Mouse (Mus musculus) midbrain, embryonic 10.5 days (tissue): ENCODE measurements around the gene Tmem86a. TPM values are rescaled to one million over a fixed set of nuclear protein-coding genes. Genes with fewer than 3 reads are reported as not detected.

Experiments used
- DNase-seq: peaks from one replicate; pipeline ENCODE4 v3.0.0-alpha.2; 2017; ENCODE audit warnings: low spot score
- H3K27ac ChIP-seq: fragments of 300-500 bp; sonication (generic); replicated peaks from 2 replicates; pipeline ENCODE4 v1.5.1; 2016; ENCODE audit warnings: mild to moderate bottlenecking
- H3K27me3 ChIP-seq: fragments of 300-500 bp; sonication (generic); 2 replicates; pipeline ENCODE4 v1.6.1; 2016; ENCODE audit warnings: low read depth, mild to moderate bottlenecking; ENCODE audit not compliant: poor library complexity, severe bottlenecking
- H3K36me3 ChIP-seq: fragments of 300-500 bp; sonication (generic); 2 replicates; pipeline ENCODE4 v1.6.1; 2016; ENCODE audit warnings: mild to moderate bottlenecking, moderate library complexity
- H3K4me1 ChIP-seq: fragments of 300-500 bp; sonication (generic); 2 replicates; pipeline ENCODE4 v1.6.1; 2016
- H3K4me3 ChIP-seq: fragments of 300-500 bp; sonication (generic); 2 replicates; pipeline ENCODE4 v1.5.1; 2016; ENCODE audit warnings: mild to moderate bottlenecking, moderate library complexity
- H3K9me3 ChIP-seq: fragments of 300-500 bp; sonication (generic); replicated peaks from 2 replicates; pipeline ENCODE4 v1.6.1; 2016; ENCODE audit warnings: mild to moderate bottlenecking
- WGBS: fragments of 180-500 bp; shearing (Covaris S2); methylation state at CpG from one replicate; pipeline ENCODE4 v1.1.7; 2016; 5-methylcytosine and 5-hydroxymethylcytosine counted together
- polyA plus RNA-seq: library from polyadenylated mRNA; unstranded; fragments of >200 nt; fragmentation: Nextera tagmentation; extraction: Ambion mirVana; gene quantifications from 2 replicates; pipeline ENCODE4 v1.2.1, GENCODE M21; 2016

Gene Tmem86a
- polyA plus RNA-seq: 12.5 and 12.8 TPM in 2 replicates

DNA sequence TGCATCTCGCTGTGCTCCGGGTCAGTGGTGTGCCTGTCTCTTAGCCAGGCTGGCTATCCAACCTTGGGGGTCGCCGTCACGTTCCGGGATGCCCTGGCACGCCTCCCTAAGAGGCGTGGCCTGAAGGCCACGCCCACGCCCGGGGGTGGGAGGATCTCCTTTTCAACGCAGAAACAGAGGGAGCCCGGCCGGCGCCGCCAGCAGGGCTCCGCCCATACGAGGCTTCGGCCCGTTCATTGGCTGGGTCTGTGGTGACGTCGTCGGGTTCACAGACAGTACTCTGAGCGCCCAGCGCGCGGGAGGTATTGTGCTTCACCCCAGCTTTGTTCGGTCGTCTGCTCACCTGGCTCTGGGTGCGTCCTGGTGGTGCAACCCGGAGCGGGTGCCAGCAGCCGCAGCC is at the start of gene Tmem86a:
Gene Tmem86a (plus strand): TSS at position 236 of the 400 bp plus-strand sequence.
- WGBS: under 1% methylated on average over 33 of the region's 33 CpGs
- Histone ChIP-seq H3K4me1 (peaks cover 22% of the 10 kb centered on the region), H3K36me3 (peaks cover 13% of the 10 kb centered on the region), H3K27me3 (peaks cover 10% of the 10 kb centered on the region; the same call in 1 of the 2 replicates), H3K9me3 (no peaks in the 10 kb centered on the region), H3K27ac (peak within 1 kb of the TSS; percentile 95), H3K4me3 (peak within 1 kb of the TSS; percentile 95)
- peak; percentile 97 for DNase-seq

DNA sequence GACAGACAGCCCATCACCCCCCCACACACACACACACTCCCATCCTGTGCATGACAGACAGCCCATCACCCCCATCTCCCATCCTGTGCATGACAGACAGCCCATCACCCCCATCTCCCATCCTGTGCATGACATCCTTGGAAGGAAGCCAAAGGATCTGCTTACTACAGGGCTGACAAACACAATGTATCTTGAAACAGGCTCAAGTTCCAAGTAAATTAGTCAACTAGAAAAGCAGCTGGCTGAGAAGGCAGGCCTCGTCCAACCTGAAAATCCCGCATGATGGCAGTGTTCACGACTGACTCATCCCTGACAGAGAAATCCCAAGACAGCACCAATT is 49.8 kb upstream of the Tmem86a start:
- Histone ChIP-seq H3K9me3 (no peaks in the 10 kb centered on the region), H3K4me1 (peaks cover 30% of the 10 kb centered on the region), H3K27me3 (no peaks in the 10 kb centered on the region), H3K36me3 (peaks cover 39% of the 10 kb centered on the region), H3K4me3 (no peak overlapping the region), H3K27ac (no peak overlapping the region)
- 72% methylated on average over 3 of the region's 3 CpGs for WGBS
- no peak for DNase-seq

DNA sequence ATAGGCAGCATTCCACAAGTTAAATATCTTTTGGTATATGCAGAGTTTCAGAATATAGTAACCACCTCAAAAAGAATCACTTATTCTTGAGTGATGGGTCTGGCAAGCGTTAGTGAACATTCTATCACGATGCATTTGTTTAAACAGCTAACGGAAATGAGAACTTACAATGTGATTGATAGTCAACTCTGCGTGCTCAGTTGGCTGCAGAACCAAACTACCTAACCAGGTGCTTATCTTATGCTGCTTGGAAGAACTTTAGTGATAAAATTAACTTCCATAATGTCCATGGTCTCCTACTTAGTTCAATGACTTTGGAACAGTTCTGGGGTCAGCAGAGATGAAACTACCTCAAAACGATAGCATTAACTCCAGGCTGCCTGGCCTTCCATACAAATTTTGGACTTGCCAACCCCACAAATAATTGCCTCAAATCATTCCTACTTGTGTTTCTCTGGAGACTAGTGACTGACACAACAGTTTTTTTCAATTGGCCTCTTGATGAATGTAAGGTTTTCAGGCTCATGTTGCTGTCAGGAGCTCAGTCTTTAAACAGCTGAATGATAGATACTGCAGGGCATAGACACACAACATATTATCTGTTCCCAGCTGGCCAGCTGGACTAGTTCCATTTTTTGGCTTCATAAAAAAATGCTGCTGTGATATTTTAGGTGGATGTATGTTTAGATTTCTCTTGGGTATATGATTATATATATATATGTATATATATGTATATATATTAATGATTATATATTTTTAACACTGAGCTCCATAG is 49.1 kb upstream of the Tmem86a start:
- Histone ChIP-seq H3K4me3 (no peak overlapping the region), H3K4me1 (peaks cover 34% of the 10 kb centered on the region), H3K27me3 (no peaks in the 10 kb centered on the region), H3K27ac (no peak overlapping the region), H3K9me3 (no peaks in the 10 kb centered on the region), H3K36me3 (peaks cover 33% of the 10 kb centered on the region)
- no peak for DNase-seq
- 93% methylated on average over 5 of the region's 5 CpGs for WGBS

DNA sequence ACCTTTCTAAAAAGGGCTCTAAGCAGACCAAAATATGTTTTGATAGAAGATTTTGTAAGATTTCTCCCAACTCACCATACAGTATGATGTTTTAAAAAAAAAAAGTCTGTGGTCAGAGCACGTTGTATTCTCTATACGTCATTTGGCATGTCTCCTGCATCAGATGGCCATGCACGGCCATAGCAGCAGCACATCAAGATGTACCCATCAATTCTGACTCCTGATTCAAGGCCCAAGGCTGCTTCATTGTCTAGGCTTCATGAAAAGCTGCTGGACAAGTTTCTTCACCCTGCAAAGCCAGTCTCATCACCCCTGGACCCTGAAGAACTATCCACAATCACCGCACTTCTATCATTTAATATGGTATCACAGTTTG is 48.5 kb upstream of the Tmem86a start:
- H3K27me3 ChIP-seq: no peaks in the 10 kb centered on the region
- peaks cover 27% of the 10 kb centered on the region for H3K36me3 ChIP-seq
- DNase-seq: no peak
- H3K27ac ChIP-seq: no peak overlapping the region
- peaks cover 40% of the 10 kb centered on the region for H3K4me1 ChIP-seq
- 50% methylated on average over 4 of the region's 4 CpGs for WGBS
- no peaks in the 10 kb centered on the region for H3K9me3 ChIP-seq
- no peak overlapping the region for H3K4me3 ChIP-seq

DNA sequence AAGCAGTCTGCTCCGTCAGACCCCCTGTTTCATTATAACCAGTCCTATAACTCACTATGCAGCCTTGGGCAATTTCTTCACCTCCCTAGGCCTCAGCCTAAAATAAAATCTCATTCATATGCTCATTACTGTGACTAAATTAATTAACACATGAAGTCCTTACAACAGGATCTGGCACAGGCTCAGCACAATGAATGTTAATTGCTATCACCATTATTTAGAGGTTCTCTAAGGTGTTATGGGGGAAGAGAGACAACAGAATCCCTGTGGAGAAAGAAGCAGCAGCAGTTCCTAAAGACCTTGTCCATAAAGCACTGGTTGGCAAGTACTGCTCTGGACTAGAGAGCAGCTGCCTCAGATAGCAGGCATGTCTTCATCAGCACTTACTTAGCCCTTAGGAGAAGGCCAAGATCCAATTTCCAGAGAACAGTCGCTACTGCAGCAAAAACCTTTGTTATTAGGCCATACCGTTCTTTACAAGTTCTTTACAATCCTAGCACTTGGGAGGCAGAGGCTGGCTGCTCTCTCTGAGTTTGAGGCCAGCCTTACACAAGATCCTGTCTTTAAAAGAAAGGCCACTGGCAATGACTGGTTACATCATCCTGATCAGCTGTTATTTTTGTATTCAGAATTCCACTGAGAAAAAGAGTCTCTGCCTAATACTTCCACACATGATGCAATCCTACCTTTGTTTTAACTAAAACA is 46.8 kb upstream of the Tmem86a start:
- Histone ChIP-seq H3K36me3 (peaks cover 11% of the 10 kb centered on the region), H3K4me3 (no peak overlapping the region), H3K27me3 (no peaks in the 10 kb centered on the region), H3K4me1 (peaks cover 46% of the 10 kb centered on the region), H3K27ac (no peak overlapping the region), H3K9me3 (no peaks in the 10 kb centered on the region)
- 34% methylated on average over 3 of the region's 3 CpGs for WGBS
- no peak for DNase-seq

DNA sequence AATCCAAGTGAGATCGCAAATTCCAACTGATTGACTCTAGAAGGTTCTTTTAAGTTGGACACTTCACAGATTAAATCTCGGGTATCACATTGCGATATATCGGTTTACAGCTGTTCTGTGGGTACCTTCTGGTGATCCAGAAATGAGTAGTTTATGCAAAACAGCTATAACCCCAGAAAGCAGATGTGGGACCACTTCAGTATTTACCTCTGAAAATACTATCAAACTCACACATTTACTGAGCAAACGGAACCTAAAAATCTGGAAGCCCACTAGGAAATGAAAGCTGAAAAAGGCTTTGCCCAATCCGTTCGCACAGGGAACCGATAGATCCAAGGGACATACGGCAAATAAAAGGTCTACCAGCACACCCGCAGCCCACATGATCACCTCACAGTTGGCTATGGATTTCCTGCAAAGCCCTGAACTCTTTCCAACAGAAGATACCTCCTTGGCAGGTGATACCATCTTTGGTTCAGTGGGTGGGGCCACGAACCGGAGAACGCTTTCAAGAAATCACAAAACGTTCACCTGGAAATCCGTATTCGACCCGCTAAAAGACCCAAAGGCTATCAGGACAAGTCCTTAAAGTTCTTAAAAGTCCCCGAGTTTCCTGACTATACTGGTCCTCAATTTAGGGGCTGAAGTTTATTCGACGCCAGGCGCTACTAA is 43.2 kb upstream of the Tmem86a start:
- WGBS: 26% methylated on average over 21 of the region's 21 CpGs
- peak overlapping the region; percentile 77 for H3K4me3 ChIP-seq
- H3K27me3 ChIP-seq: no peaks in the 10 kb centered on the region
- H3K36me3 ChIP-seq: no peaks in the 10 kb centered on the region
- H3K27ac ChIP-seq: peak overlapping the region; percentile 88
- H3K9me3 ChIP-seq: no peaks in the 10 kb centered on the region
- DNase-seq: no peak
- H3K4me1 ChIP-seq: peaks cover 49% of the 10 kb centered on the region

DNA sequence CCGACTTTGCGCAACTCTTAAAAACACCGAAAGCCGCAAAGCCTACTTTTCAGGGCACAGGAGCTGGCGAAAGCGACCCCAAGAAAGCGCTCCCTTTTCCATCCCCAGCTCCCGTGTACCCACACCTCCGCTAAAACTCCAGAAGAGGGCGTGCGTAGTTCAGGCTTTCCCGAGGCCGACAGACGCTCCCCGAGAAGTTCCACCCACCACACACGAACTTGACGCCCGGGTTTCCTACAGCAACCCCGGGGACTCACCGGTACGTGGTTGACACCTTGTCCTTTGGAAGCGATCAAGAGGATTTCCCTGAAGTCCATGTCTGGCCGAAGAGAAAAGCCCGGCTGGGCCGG is 42.6 kb upstream of the Tmem86a start:
- Histone ChIP-seq H3K4me3 (peak overlapping the region; percentile 77), H3K9me3 (no peaks in the 10 kb centered on the region), H3K36me3 (no peaks in the 10 kb centered on the region), H3K27ac (peak overlapping the region; percentile 88), H3K27me3 (no peaks in the 10 kb centered on the region), H3K4me1 (peaks cover 43% of the 10 kb centered on the region)
- 0% methylated on average over 25 of the region's 25 CpGs for WGBS
- no peak for DNase-seq

DNA sequence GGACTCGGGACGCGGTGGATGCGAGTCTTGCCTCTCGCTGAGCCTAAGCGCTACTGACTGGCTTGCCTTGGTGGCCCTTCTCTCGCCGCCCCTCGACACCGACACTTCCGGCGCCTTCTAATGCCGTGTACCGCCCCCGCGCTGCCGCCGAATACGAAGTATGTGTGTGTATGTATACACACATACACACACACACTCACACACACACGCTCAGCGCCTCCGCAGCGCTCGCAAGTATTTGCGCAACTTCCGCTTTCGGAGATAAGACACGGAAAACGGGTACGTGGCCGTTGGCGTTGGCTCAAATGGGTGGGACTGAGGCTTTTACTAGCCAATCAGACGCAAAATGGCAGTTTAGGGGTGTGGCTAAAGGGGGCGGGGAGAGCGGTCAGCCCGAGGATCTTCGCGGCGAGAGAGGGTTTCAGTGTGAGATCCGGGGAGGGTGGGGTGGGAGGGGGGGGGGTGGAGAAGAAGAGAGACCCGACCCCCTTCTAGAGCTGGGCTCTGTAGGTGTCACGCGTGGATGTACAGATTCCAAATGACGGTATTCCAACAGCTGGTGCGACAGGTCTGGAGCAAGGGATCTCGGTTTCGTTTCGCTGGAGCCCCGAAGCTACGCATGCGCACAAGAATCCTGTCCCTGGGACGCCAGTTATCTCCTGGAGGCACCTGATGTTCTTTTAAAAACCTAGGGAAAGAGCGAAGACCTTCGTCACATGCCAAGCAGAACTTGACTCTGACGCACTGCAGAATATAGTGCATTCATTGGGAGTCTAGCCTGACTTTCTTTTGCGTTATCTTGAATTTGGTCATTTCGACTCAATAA is 42.0 kb upstream of the Tmem86a start, which contains the start of gene Spty2d1:
Gene Spty2d1 (minus strand): TSS at position 244 of the 826 bp plus-strand sequence.
- Histone ChIP-seq H3K27me3 (no peaks in the 10 kb centered on the region), H3K27ac (peak within 1 kb of the TSS; percentile 88), H3K36me3 (no peaks in the 10 kb centered on the region), H3K4me3 (peak within 1 kb of the TSS; percentile 77), H3K9me3 (no peaks in the 10 kb centered on the region), H3K4me1 (peaks cover 40% of the 10 kb centered on the region)
- WGBS: under 1% methylated on average over 57 of the region's 57 CpGs
- DNase-seq: peak; percentile 95

DNA sequence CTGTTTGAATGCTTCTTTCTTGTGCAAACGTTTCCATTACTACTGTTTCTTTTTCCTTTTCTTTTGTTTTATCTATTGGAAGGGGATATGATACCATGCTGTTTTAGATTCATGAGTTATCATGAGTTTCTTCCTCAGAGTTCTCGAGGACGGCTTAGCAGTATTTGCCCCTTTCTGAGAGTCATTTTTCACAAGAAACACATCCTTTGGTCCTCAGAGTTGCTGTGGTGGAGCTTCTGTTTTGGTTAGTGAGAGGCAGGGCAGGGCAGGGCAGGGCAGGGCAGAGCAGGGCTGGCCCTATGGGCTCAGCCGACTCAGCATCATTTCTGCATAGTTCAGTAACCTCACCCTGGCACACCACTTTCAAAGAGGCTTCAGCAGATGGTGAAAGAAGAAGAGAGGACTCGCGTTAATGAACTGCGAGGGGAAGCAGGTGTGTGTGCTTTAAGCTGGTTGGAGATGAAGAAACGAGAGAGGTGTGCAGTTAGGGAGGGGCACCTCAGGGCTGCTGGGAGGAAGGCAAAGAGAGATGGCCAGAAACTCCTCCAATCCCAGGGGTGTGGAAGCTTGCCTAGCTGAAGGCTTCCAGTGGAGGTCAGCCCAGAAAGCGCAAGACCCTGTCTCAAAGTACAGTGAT is 37.2 kb upstream of the Tmem86a start:
- Histone ChIP-seq H3K27ac (no peak overlapping the region), H3K4me3 (no peak overlapping the region), H3K27me3 (no peaks in the 10 kb centered on the region), H3K4me1 (peaks cover 29% of the 10 kb centered on the region), H3K9me3 (no peaks in the 10 kb centered on the region), H3K36me3 (no peaks in the 10 kb centered on the region)
- 59% methylated on average over 9 of the region's 9 CpGs for WGBS
- no peak for DNase-seq

DNA sequence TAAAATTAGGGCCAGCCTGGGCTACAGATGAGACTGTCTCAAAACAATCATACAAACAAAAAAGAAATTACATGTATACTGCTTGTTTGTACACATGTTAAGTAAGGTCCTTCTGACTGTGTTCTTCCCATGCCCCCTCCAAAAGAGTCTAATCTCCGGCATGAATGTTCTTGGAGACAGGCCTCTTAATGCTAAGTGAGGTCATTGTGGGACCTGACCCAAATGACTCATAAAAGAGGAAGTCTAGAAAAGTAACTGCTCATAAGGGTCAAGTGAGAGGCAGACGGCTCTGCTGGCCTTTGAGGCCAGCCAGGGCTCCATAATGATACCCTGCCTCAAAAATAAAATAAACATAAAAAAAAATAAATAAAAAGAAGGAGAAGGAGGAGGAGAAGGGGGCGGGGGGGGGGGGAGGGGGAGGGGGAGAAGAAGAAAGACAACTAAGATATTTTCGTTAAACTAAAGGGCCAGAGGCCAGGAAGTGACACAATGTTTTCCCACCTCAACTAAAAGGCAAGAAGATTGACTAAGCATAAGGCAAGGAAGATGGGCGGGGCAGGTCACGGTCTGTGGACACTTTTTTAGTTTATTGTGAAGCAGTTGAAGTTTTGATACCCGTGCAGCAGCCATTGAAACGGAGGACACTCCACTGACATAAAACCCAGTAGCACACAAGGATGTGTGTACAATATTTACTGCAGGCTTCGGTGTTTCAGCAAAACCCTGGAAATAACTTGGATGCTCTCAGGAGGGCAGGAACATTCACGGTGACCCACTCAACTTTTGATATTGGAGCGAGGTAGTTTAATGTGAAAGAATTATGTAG is 35.6 kb upstream of the Tmem86a start:
- Histone ChIP-seq H3K36me3 (no peaks in the 10 kb centered on the region), H3K4me3 (no peak overlapping the region), H3K27me3 (no peaks in the 10 kb centered on the region), H3K27ac (peak overlapping the region; percentile 73; the same call in 1 of the 2 replicates), H3K4me1 (peaks cover 22% of the 10 kb centered on the region), H3K9me3 (no peaks in the 10 kb centered on the region)
- 54% methylated on average over 11 of the region's 11 CpGs for WGBS
- DNase-seq: no peak

DNA sequence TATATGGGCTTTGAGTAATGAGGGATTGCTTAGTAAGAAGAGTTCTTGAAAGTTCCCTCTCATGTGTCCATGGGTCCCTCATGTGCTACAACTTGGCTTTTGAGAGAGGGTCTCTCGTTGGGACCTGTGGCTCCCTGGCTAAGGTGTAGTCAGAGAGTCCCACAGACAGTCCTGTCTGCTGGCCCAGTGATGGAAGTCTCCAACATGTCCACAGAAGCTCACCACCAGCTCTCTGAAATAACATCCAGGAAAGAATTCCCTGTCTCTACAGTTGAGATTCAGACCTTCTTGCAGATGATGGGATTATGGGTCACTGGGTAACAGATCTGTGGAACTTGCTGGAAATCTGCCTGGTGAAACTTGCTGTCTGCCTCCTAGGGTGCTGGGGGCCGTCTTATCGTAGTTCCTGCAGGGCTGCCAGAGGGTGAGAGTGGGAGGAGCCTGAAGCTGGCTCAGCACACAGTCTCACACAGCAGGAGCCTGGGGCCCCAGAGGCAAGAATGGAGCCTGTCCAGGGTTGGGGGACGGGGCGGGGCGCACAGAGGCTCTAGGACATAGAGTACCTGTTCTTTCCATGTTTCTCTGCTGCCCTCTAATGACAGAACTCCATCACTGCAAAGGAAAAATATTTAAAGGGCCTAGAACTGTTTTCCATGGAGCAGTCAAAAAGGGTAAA is 34.9 kb upstream of the Tmem86a start:
- H3K36me3 ChIP-seq: no peaks in the 10 kb centered on the region
- H3K9me3 ChIP-seq: no peaks in the 10 kb centered on the region
- peak overlapping the region; percentile 73 for H3K27ac ChIP-seq
- DNase-seq: peak; percentile 83
- no peaks in the 10 kb centered on the region for H3K27me3 ChIP-seq
- H3K4me3 ChIP-seq: peak overlapping the region; percentile 39
- WGBS: 9% methylated on average over 6 of the region's 6 CpGs
- peaks cover 23% of the 10 kb centered on the region for H3K4me1 ChIP-seq
